Mouse (Mus musculus) leukemia stem cell, adult 10-12 weeks (primary cell): Measurements from ENCODE around the gene Vmn1r58. TPM values are rescaled to one million over a fixed set of nuclear protein-coding genes. Genes with fewer than 3 reads are reported as not detected.

Source experiments
- polyA plus RNA-seq: library from polyadenylated mRNA; stranded (reverse); fragments of >175 nt; gene quantifications from 2 replicates; pipeline ENCODE4 v1.2.3, GENCODE M21; 2012; ENCODE audit warnings: low replicate concordance

Gene Vmn1r58
- polyA plus RNA-seq, result not detected in 2 replicates

GRCm38 (mm10) chr7:5413296-5413695 lies at the start of gene Vmn1r58:
TSS of gene Vmn1r58 (minus strand) at chr7:5413396.

DNA sequence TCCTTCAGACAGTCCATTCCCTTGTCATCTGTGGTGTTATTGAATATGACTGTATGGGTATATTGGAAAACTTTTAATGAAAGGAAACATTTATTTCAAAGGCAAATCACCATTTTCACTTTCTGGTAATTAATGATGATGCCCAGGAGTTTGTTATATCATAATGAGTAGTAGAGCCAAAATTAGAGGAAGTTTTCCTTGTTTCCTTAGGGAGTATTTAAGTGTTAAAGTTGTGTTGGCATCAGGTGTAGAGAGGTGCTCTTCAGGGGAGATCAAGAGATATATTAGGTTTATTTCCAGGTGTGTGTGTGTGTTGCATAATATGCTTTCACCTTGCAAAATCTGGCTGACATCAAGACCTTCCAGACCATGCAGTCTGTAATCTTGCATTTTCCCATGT lies 43.5 kb upstream of the Vmn1r58 start, which contains the start of gene Vmn1r59:
Vmn1r59 (minus strand) TSS at position 101 of the 400 bp plus-strand sequence.

Other genes starting within 250 kb of the Vmn1r58 start
- gene Vmn1r56, start 216.6 kb downstream of the Vmn1r58 start, polyA plus RNA-seq, result 0.22 TPM in 1 of 2 replicates, not detected in the other
- not detected in 2 replicates for gene Vmn1r57, start 194.9 kb downstream of the Vmn1r58 start, polyA plus RNA-seq
- not detected in 2 replicates for gene Gm5065, start 62.9 kb downstream of the Vmn1r58 start, polyA plus RNA-seq
- gene Nlrp2, start 62.4 kb downstream of the Vmn1r58 start, polyA plus RNA-seq, result not detected in 2 replicates
- not detected in 2 replicates for gene Vmn1r59, start 43.4 kb upstream of the Vmn1r58 start, polyA plus RNA-seq
- gene Vmn2r28, start 80.6 kb upstream of the Vmn1r58 start, polyA plus RNA-seq, result not detected in 2 replicates
- gene Vmn1r60, start 133.9 kb upstream of the Vmn1r58 start, polyA plus RNA-seq, result not detected in 2 replicates
- not detected in 2 replicates for gene Vmn1r61, start 199.9 kb upstream of the Vmn1r58 start, polyA plus RNA-seq